Mouse (Mus musculus) intestine, embryonic 15.5 days (tissue): Measurements from ENCODE around the gene Ncoa3. TPM values are rescaled to one million over a fixed set of nuclear protein-coding genes. Genes with fewer than 3 reads are reported as not detected.

Experiments
- ATAC-seq: fragments of 200-750 bp; cut with Nextera tagmentation; 2 replicates; pipeline ENCODE4 v1.8.0; 2017; ENCODE audit warnings: moderate TSS enrichment, moderate library complexity
- H3K27ac ChIP-seq: fragments of 300-500 bp; sonication (generic); 2 replicates; pipeline ENCODE4 v1.5.1; 2015; ENCODE audit warnings: mild to moderate bottlenecking, inconsistent platforms
- H3K27me3 ChIP-seq: fragments of 300-500 bp; sonication (generic); replicated peaks from 2 replicates; pipeline ENCODE4 v1.6.1; 2015; ENCODE audit warnings: inconsistent platforms
- H3K36me3 ChIP-seq: fragments of 300-500 bp; sonication (generic); 2 replicates; pipeline ENCODE4 v1.6.1; 2015; ENCODE audit warnings: inconsistent platforms
- H3K4me1 ChIP-seq: fragments of 300-500 bp; sonication (generic); replicated peaks from 2 replicates; pipeline ENCODE4 v1.6.1; 2015; ENCODE audit warnings: inconsistent platforms
- H3K4me2 ChIP-seq: fragments of 300-500 bp; sonication (generic); replicated peaks from 2 replicates; pipeline ENCODE4 v1.6.1; 2015; ENCODE audit warnings: mild to moderate bottlenecking, inconsistent platforms
- H3K4me3 ChIP-seq: fragments of 300-500 bp; sonication (generic); replicated peaks from 2 replicates; pipeline ENCODE4 v1.5.1; 2015; ENCODE audit warnings: inconsistent platforms
- H3K9ac ChIP-seq: fragments of 300-500 bp; sonication (generic); 2 replicates; pipeline ENCODE4 v1.6.1; 2015; ENCODE audit warnings: inconsistent platforms
- H3K9me3 ChIP-seq: fragments of 300-500 bp; sonication (generic); 2 replicates; pipeline ENCODE4 v1.6.1; 2016; ENCODE audit warnings: inconsistent platforms
- WGBS: fragments of 180-500 bp; shearing (Covaris S2); methylation state at CpG from one replicate; pipeline ENCODE4 v1.1.7; 2015; 5-methylcytosine and 5-hydroxymethylcytosine counted together
- polyA plus RNA-seq: library from polyadenylated mRNA; unstranded; fragments of >200 nt; fragmentation: Nextera tagmentation; extraction: Ambion mirVana; gene quantifications from 2 replicates; pipeline ENCODE4 v1.2.1, GENCODE M21; 2015

The Ncoa3 gene
- polyA plus RNA-seq, 1 experiment from 2014 or later = 10.8 TPM

GRCm38 (mm10) chr2:166086457-166087233 is 94.2 kb downstream of the Ncoa3 start:
- peaks cover 8% of the 10 kb centered on the region for H3K36me3 ChIP-seq
- 89% methylated on average over 29 of the region's 29 CpGs for WGBS

GRCm38 (mm10) chr2:166088991-166089390 is 96.6 kb downstream of the Ncoa3 start:
- no peak overlapping the region for H3K27ac ChIP-seq
- no peak for ATAC-seq
- H3K4me1 ChIP-seq = no peaks in the 10 kb centered on the region
- H3K4me2 ChIP-seq = no peak overlapping the region
- H3K4me3 ChIP-seq = no peak overlapping the region
- no peaks in the 10 kb centered on the region for H3K9me3 ChIP-seq
- no peaks in the 10 kb centered on the region for H3K27me3 ChIP-seq
- H3K36me3 ChIP-seq = peaks cover 19% of the 10 kb centered on the region
- 89% methylated on average over 9 of the region's 9 CpGs for WGBS
- H3K9ac ChIP-seq = no peak overlapping the region

More at GRCm38 (mm10) chr2:166086457-166087233, 94.2 kb downstream of the Ncoa3 start:
- Histone ChIP-seq H3K27ac (no peak overlapping the region), H3K4me1 (peaks cover 4% of the 10 kb centered on the region; the same call in 1 of the 2 replicates), H3K27me3 (no peaks in the 10 kb centered on the region), H3K4me3 (no peak overlapping the region), H3K9me3 (no peaks in the 10 kb centered on the region), H3K4me2 (no peak overlapping the region), H3K9ac (no peak overlapping the region)
- no peak for ATAC-seq

- H3K9ac ChIP-seq = no peak overlapping the region
- peaks cover 26% of the 10 kb centered on the region for H3K36me3 ChIP-seq
- no peak overlapping the region for H3K27ac ChIP-seq
- H3K27me3 ChIP-seq = no peaks in the 10 kb centered on the region
- 50% methylated on average over 7 of the region's 7 CpGs for WGBS
- no peak for ATAC-seq
- no peak overlapping the region for H3K4me2 ChIP-seq
- H3K9me3 ChIP-seq = no peaks in the 10 kb centered on the region
- no peaks in the 10 kb centered on the region for H3K4me1 ChIP-seq
- no peak overlapping the region for H3K4me3 ChIP-seq
These were observed 97.7 kb downstream of the Ncoa3 start for GRCm38 (mm10) chr2:166090131-166090581.

- Histone ChIP-seq H3K4me1 (no peaks in the 10 kb centered on the region), H3K4me2 (no peak overlapping the region), H3K4me3 (no peak overlapping the region), H3K27ac (no peak overlapping the region), H3K36me3 (peaks cover 28% of the 10 kb centered on the region), H3K27me3 (no peaks in the 10 kb centered on the region), H3K9ac (no peak overlapping the region), H3K9me3 (no peaks in the 10 kb centered on the region)
- no peak for ATAC-seq
These were observed 99.2 kb downstream of the Ncoa3 start for GRCm38 (mm10) chr2:166091599-166091998.

GRCm38 (mm10) chr2:166092412-166092811 is 100.0 kb downstream of the Ncoa3 start:
- no peak overlapping the region for H3K4me2 ChIP-seq
- H3K4me1 ChIP-seq = no peaks in the 10 kb centered on the region
- no peak overlapping the region for H3K9ac ChIP-seq
- no peaks in the 10 kb centered on the region for H3K9me3 ChIP-seq
- H3K27ac ChIP-seq = no peak overlapping the region
- no peak overlapping the region for H3K4me3 ChIP-seq
- H3K36me3 ChIP-seq = peaks cover 25% of the 10 kb centered on the region
- 95% methylated on average over 6 of the region's 6 CpGs for WGBS
- ATAC-seq = no peak
- no peaks in the 10 kb centered on the region for H3K27me3 ChIP-seq

GRCm38 (mm10) chr2:166096300-166096699 is 103.9 kb downstream of the Ncoa3 start:
- Histone ChIP-seq H3K9me3 (no peaks in the 10 kb centered on the region), H3K9ac (no peak overlapping the region), H3K36me3 (peaks cover 20% of the 10 kb centered on the region), H3K4me1 (no peaks in the 10 kb centered on the region), H3K4me3 (no peak overlapping the region), H3K27me3 (no peaks in the 10 kb centered on the region), H3K4me2 (no peak overlapping the region), H3K27ac (no peak overlapping the region)
- no peak for ATAC-seq
- WGBS = 86% methylated on average over 6 of the region's 6 CpGs

GRCm38 (mm10) chr2:166096834-166097233 is 104.4 kb downstream of the Ncoa3 start:
- Histone ChIP-seq H3K4me2 (no peak overlapping the region), H3K36me3 (peaks cover 20% of the 10 kb centered on the region), H3K9me3 (no peaks in the 10 kb centered on the region), H3K4me1 (no peaks in the 10 kb centered on the region), H3K27ac (no peak overlapping the region), H3K4me3 (no peak overlapping the region), H3K27me3 (no peaks in the 10 kb centered on the region), H3K9ac (no peak overlapping the region)
- no peak for ATAC-seq
- whole genome bisulfite sequencing = 91% methylated on average over 1 of the region's 1 CpGs

GRCm38 (mm10) chr2:166097443-166098291 is 105.2 kb downstream of the Ncoa3 start:
- Histone ChIP-seq H3K4me3 (no peak overlapping the region), H3K4me1 (no peaks in the 10 kb centered on the region), H3K27me3 (no peaks in the 10 kb centered on the region), H3K9me3 (no peaks in the 10 kb centered on the region), H3K36me3 (peaks cover 19% of the 10 kb centered on the region), H3K9ac (no peak overlapping the region), H3K4me2 (no peak overlapping the region), H3K27ac (0 out of 2 replicates have a peak overlapping the region, but pooled peaks have one; percentile 23)
- no peak for ATAC-seq
- WGBS = 84% methylated on average over 18 of the region's 18 CpGs

GRCm38 (mm10) chr2:166098292-166098933 is 106.0 kb downstream of the Ncoa3 start:
- H3K36me3 ChIP-seq = peaks cover 14% of the 10 kb centered on the region; the same call in 1 of the 2 replicates
- H3K27ac ChIP-seq = no peak overlapping the region
- H3K4me2 ChIP-seq = no peak overlapping the region
- H3K4me3 ChIP-seq = no peak overlapping the region
- 71% methylated on average over 15 of the region's 15 CpGs for WGBS
- no peak overlapping the region for H3K9ac ChIP-seq
- no peaks in the 10 kb centered on the region for H3K27me3 ChIP-seq
- no peaks in the 10 kb centered on the region for H3K4me1 ChIP-seq
- ATAC-seq = no peak
- no peaks in the 10 kb centered on the region for H3K9me3 ChIP-seq

- H3K9me3 ChIP-seq = no peaks in the 10 kb centered on the region
- no peak overlapping the region for H3K27ac ChIP-seq
- no peaks in the 10 kb centered on the region for H3K4me1 ChIP-seq
- no peak overlapping the region for H3K4me3 ChIP-seq
- no peaks in the 10 kb centered on the region for H3K36me3 ChIP-seq
- H3K27me3 ChIP-seq = no peaks in the 10 kb centered on the region
- 85% methylated on average over 21 of the region's 21 CpGs for WGBS
- no peak for ATAC-seq
- no peak overlapping the region for H3K9ac ChIP-seq
- H3K4me2 ChIP-seq = no peak overlapping the region
These were observed 108.2 kb downstream of the Ncoa3 start for GRCm38 (mm10) chr2:166100309-166101262.

GRCm38 (mm10) chr2:166102893-166103292 is 110.5 kb downstream of the Ncoa3 start:
- no peak overlapping the region for H3K27ac ChIP-seq
- no peaks in the 10 kb centered on the region for H3K9me3 ChIP-seq
- 68% methylated on average over 7 of the region's 7 CpGs for WGBS
- ATAC-seq = no peak
- H3K36me3 ChIP-seq = no peaks in the 10 kb centered on the region
- H3K4me1 ChIP-seq = peaks cover 10% of the 10 kb centered on the region
- no peak overlapping the region for H3K4me2 ChIP-seq
- H3K9ac ChIP-seq = no peak overlapping the region
- no peak overlapping the region for H3K4me3 ChIP-seq
- no peaks in the 10 kb centered on the region for H3K27me3 ChIP-seq
